Mouse (Mus musculus): Measurements from ENCODE around the gene Uevld. TPM values are rescaled to one million over a fixed set of nuclear protein-coding genes. Genes with fewer than 3 reads are reported as not detected.
"Not testable (repeated sequence)": the region's sequence is repeated elsewhere in the genome, so short reads cannot be mapped to it uniquely, and the experiment has no call there.

Gene Uevld
- polyA plus RNA-seq, 1 experiment from 2014 or later, result 7.1 TPM

- Histone ChIP-seq H3K4me3 (replicated peaks; ENCODE audit: low read depth, low read length) (no peak overlapping the region), H3K27ac (replicated peaks; ENCODE audit: low read depth, low read length) (no peak overlapping the region), H3K4me2 (ENCODE audit: low read length) (no peak overlapping the region), H3K4me1 (ENCODE audit: control insufficient read depth, insufficient read depth, low read length) (peaks cover 14% of the 10 kb centered on the region), H3K9ac (replicated peaks; ENCODE audit: low read length) (no peak overlapping the region), H3K36me3 (ENCODE audit: control insufficient read depth, insufficient read depth, low read length) (peaks cover 46% of the 10 kb centered on the region), H3K27me3 (ENCODE audit: control insufficient read depth, insufficient read depth, low read length) (no peaks in the 10 kb centered on the region), H3K9me3 (ENCODE audit: control insufficient read depth, low read length) (no peaks in the 10 kb centered on the region)
- WGBS, result 90% methylated on average over 2 of the region's 2 CpGs
- DNase-seq (no peak), ATAC-seq (ENCODE audit: low FRiP score, low TSS enrichment) (no peak)
Observed at GRCm38 (mm10) chr7:46998942-46999341, 40.6 kb upstream of the Uevld start.

- Histone ChIP-seq H3K27ac (replicated peaks; ENCODE audit: low read depth, low read length) (no peak overlapping the region), H3K4me2 (ENCODE audit: low read length) (no peak overlapping the region), H3K4me1 (ENCODE audit: control insufficient read depth, insufficient read depth, low read length) (peaks cover 12% of the 10 kb centered on the region), H3K9ac (replicated peaks; ENCODE audit: low read length) (no peak overlapping the region), H3K27me3 (ENCODE audit: control insufficient read depth, insufficient read depth, low read length) (no peaks in the 10 kb centered on the region), H3K4me3 (replicated peaks; ENCODE audit: low read depth, low read length) (no peak overlapping the region), H3K36me3 (ENCODE audit: control insufficient read depth, insufficient read depth, low read length) (peaks cover 57% of the 10 kb centered on the region), H3K9me3 (ENCODE audit: control insufficient read depth, low read length) (no peaks in the 10 kb centered on the region)
- DNase-seq (no peak), ATAC-seq (ENCODE audit: low FRiP score, low TSS enrichment) (no peak)
- WGBS, result 94% methylated on average over 21 of the region's 21 CpGs
Observed at GRCm38 (mm10) chr7:46997644-46998395, 39.5 kb upstream of the Uevld start.

GRCm38 (mm10) chr7:46997008-46997407 lies 38.7 kb upstream of the Uevld start:
- Histone ChIP-seq H3K4me2 (ENCODE audit: low read length) (no peak overlapping the region), H3K27me3 (ENCODE audit: control insufficient read depth, insufficient read depth, low read length) (no peaks in the 10 kb centered on the region), H3K9ac (replicated peaks; ENCODE audit: low read length) (no peak overlapping the region), H3K4me1 (ENCODE audit: control insufficient read depth, insufficient read depth, low read length) (0 out of 2 replicates have a peak, but pooled peaks cover 4% of the 10 kb centered on the region), H3K36me3 (ENCODE audit: control insufficient read depth, insufficient read depth, low read length) (peaks cover 63% of the 10 kb centered on the region), H3K4me3 (replicated peaks; ENCODE audit: low read depth, low read length) (no peak overlapping the region), H3K9me3 (ENCODE audit: control insufficient read depth, low read length) (no peaks in the 10 kb centered on the region), H3K27ac (replicated peaks; ENCODE audit: low read depth, low read length) (no peak overlapping the region)
- 90% methylated on average over 4 of the region's 4 CpGs for WGBS
- DNase-seq, result no peak
- ATAC-seq (ENCODE audit: low FRiP score, low TSS enrichment), result no peak

DNA sequence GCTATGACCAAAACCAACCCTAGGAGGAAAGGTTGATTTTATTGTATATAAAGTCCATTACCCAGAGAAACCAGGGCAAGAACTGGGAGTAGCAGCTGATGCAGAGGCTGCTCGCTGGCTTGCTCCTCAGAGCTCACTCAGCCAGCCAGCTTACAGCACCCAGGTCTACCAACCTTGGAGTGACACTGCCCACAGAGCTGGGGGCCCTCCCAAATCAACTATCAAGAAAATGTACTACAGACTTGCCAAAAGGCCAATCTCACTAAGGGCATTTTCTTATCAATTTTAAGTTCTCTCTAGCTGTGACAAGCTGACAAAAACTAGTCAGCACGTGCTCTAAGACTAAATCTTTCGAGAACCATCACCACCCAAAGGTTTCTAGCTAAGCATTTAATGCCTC lies 37.2 kb upstream of the Uevld start:
- WGBS, result 94% methylated on average over 3 of the region's 3 CpGs

DNA sequence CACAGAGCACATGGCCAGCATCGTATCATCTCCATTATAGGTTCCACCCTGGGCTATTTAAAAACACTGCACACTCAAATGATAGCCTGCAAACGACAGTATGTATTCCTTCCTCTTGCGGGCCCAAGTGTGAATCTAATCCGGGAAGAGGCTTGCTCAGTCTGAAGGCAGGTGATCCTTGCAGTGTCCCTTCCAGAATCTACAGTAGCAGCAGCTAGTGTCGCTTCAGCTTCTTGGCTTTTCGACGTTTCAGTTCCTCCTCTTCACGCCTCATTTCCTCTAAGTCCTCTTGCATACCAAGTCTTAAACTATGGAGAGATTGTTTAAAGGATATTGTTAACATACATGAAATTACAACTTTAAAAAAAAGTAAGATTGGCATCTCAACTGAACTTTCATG lies 34.8 kb upstream of the Uevld start:
- Histone ChIP-seq H3K9ac (replicated peaks; ENCODE audit: low read length) (no peak overlapping the region), H3K4me1 (ENCODE audit: control insufficient read depth, insufficient read depth, low read length) (no peaks in the 10 kb centered on the region), H3K36me3 (ENCODE audit: control insufficient read depth, insufficient read depth, low read length) (peaks cover 64% of the 10 kb centered on the region), H3K27ac (replicated peaks; ENCODE audit: low read depth, low read length) (no peak overlapping the region), H3K4me3 (replicated peaks; ENCODE audit: low read depth, low read length) (no peak overlapping the region), H3K4me2 (ENCODE audit: low read length) (no peak overlapping the region), H3K9me3 (ENCODE audit: control insufficient read depth, low read length) (no peaks in the 10 kb centered on the region), H3K27me3 (ENCODE audit: control insufficient read depth, insufficient read depth, low read length) (no peaks in the 10 kb centered on the region)
- 85% methylated on average over 8 of the region's 8 CpGs for WGBS
- DNase-seq, result no peak
- no peak for ATAC-seq (ENCODE audit: low FRiP score, low TSS enrichment)

More for the DNA sequence above, 37.2 kb upstream of the Uevld start:
- ATAC-seq (ENCODE audit: low FRiP score, low TSS enrichment) (no peak), DNase-seq (no peak)
- Histone ChIP-seq H3K9ac (replicated peaks; ENCODE audit: low read length) (no peak overlapping the region), H3K27ac (replicated peaks; ENCODE audit: low read depth, low read length) (no peak overlapping the region), H3K4me1 (ENCODE audit: control insufficient read depth, insufficient read depth, low read length) (no peaks in the 10 kb centered on the region), H3K9me3 (ENCODE audit: control insufficient read depth, low read length) (no peaks in the 10 kb centered on the region), H3K27me3 (ENCODE audit: control insufficient read depth, insufficient read depth, low read length) (no peaks in the 10 kb centered on the region), H3K4me3 (replicated peaks; ENCODE audit: low read depth, low read length) (no peak overlapping the region), H3K4me2 (ENCODE audit: low read length) (no peak overlapping the region), H3K36me3 (ENCODE audit: control insufficient read depth, insufficient read depth, low read length) (peaks cover 76% of the 10 kb centered on the region)

DNA sequence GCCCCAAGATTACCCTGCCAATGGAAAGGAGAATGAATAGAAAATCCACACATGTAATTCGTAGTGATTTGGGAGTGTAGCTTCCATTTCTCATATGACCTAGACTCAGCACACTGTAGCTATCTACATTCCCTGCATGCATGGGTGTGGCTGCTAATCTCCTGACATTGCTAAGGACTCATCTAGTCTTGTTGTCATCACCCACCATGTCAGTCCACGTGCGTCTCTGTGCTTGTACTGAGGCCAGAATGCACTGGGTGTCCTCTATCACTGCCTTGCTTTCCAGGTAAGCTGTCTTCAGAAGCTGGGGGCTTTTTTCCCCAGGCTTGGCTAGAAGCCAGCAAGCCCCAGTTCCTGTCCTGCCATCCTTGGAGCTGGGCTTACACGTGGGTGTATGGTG lies 31.1 kb upstream of the Uevld start:
- DNase-seq; H3K4me2 ChIP-seq (ENCODE audit: low read length); H3K4me3 ChIP-seq (replicated peaks; ENCODE audit: low read depth, low read length); H3K27ac ChIP-seq (replicated peaks; ENCODE audit: low read depth, low read length); H3K9me3 ChIP-seq (ENCODE audit: control insufficient read depth, low read length); H3K27me3 ChIP-seq (ENCODE audit: control insufficient read depth, insufficient read depth, low read length); ATAC-seq (ENCODE audit: low FRiP score, low TSS enrichment); H3K9ac ChIP-seq (replicated peaks; ENCODE audit: low read length); H3K4me1 ChIP-seq (ENCODE audit: control insufficient read depth, insufficient read depth, low read length): not testable (repeated sequence)
- peaks cover 35% of the 10 kb centered on the region for H3K36me3 ChIP-seq (ENCODE audit: control insufficient read depth, insufficient read depth, low read length)
- WGBS, result 84% methylated on average over 4 of the region's 4 CpGs

DNA sequence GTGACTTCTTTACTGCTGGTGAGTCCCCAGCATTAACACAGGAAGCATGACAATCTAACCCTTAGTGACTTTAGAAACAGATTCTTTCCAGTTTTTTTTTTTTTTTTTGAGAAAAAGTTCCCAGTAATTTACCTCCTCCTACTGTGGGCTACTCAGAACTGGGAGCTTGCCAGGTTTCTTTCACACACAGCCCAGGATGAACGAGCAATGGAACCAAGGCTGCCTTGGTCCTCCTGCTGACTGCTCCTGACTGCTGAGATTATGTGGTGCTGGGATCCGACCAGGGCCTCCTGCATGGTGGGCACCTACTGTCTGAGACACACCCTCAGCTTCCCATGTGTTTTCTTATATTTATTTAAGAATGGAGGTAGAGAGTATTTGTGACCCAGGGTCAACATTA lies 28.7 kb upstream of the Uevld start:
- Histone ChIP-seq H3K36me3 (ENCODE audit: control insufficient read depth, insufficient read depth, low read length) (peaks cover 13% of the 10 kb centered on the region), H3K27ac (replicated peaks; ENCODE audit: low read depth, low read length) (no peak overlapping the region), H3K9me3 (ENCODE audit: control insufficient read depth, low read length) (no peaks in the 10 kb centered on the region), H3K4me3 (replicated peaks; ENCODE audit: low read depth, low read length) (no peak overlapping the region), H3K27me3 (ENCODE audit: control insufficient read depth, insufficient read depth, low read length) (no peaks in the 10 kb centered on the region), H3K4me1 (ENCODE audit: control insufficient read depth, insufficient read depth, low read length) (no peaks in the 10 kb centered on the region), H3K9ac (replicated peaks; ENCODE audit: low read length) (no peak overlapping the region), H3K4me2 (ENCODE audit: low read length) (no peak overlapping the region)
- WGBS, result 66% methylated on average over 2 of the region's 2 CpGs
- no peak for ATAC-seq (ENCODE audit: low FRiP score, low TSS enrichment)
- DNase-seq, result no peak

DNA sequence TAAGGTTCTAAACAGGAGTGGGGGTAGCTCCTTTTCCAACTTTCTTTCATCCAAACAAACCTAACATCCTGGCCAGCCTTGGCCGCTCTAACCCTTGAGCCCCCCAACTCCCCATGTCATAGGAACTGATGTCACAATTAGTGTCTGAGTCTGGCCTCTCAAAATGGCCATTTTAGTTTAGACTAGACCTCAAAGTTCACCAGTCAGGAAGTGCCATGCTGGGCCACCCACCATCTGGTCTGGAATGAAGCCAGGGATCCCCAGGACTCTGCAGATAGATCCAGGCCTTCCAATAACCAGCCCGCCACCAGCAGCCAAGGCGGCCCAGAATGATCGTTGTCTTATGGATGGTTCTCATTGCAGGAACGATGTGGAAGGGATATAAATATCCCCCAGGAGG lies 28.3 kb upstream of the Uevld start:
- Histone ChIP-seq H3K4me2 (ENCODE audit: low read length) (no peak overlapping the region), H3K4me3 (replicated peaks; ENCODE audit: low read depth, low read length) (no peak overlapping the region), H3K4me1 (ENCODE audit: control insufficient read depth, insufficient read depth, low read length) (no peaks in the 10 kb centered on the region), H3K36me3 (ENCODE audit: control insufficient read depth, insufficient read depth, low read length) (peaks cover 9% of the 10 kb centered on the region; the same call in 1 of the 2 replicates), H3K9me3 (ENCODE audit: control insufficient read depth, low read length) (no peaks in the 10 kb centered on the region), H3K9ac (replicated peaks; ENCODE audit: low read length) (no peak overlapping the region), H3K27ac (replicated peaks; ENCODE audit: low read depth, low read length) (no peak overlapping the region), H3K27me3 (ENCODE audit: control insufficient read depth, insufficient read depth, low read length) (no peaks in the 10 kb centered on the region)
- no peak for ATAC-seq (ENCODE audit: low FRiP score, low TSS enrichment)
- no peak for DNase-seq
- 70% methylated on average over 5 of the region's 5 CpGs for WGBS

All from midbrain, embryonic 14.5 days (tissue).